Mouse (Mus musculus): ENCODE measurements around the gene Plcd3.

The Plcd3 gene

GRCm38 (mm10) chr11:103101481-103101865, at the start of gene Plcd3, which contains the start of gene Acbd4:
Gene Plcd3 (minus strand): TSS chr11:103101658.
Gene Acbd4 (plus strand): TSS chr11:103101682.
- peak; percentile 93 to 94 for DNase-seq

DNA sequence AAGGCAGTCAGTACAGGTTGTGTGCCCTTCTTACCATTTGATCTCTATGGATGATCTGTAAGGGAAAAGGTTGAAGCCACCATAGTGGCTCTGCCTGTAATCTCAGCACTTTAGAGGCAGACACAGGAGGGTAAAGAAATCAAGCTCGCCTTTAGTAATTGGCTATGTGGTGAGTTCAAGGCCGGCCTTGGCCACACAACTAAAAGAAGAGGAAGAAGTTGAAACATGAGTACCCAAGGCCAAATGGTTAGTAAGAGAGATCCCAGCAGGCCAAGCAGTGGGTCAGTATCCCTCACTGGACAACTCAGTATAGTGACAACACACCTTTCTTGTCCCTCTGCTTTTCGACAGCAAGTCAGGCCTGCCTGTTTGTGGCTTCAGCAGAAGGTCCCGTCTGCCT, 48.3 kb upstream of the Plcd3 start:
- DNase-seq: no peak

DNA sequence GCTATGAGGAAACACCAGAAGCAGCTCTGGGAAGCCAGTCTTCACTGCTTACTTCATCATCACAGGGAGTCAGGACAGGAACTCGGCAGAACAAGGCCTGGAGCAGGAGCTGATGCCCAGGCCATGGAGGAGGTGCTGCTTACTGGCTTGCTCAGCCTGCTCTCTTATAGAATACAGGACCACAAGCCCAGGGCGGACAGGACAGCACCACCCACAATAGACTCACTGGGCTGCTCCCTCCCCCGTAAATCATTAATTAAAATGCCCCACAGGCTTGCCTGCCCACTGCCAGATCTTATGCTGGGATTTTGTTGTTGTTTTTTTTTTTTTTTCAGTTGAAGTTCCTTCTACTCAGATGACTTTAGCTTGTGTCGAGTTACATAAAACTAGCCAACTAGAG, 46.3 kb upstream of the Plcd3 start:
- DNase-seq: peak; percentile 63 to 87

DNA sequence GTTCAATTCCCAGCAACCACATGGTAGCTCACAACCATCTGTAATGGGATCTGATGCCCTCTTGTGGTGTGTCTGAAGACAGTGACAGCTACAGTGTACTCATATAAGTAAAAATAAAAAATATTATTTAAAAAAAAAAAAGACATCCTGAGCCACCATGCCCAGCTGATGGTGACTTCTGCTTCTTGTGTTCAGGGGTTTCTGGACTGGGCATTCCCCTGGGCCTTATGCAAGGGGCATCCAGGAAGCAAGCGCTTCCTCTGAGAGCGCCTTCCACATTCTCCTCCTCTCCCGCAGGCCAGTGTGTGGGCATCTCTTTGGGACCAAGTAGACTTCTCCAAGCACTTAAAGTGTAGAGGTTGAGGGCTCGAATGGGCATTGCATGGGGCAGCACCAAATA, 44.9 kb upstream of the Plcd3 start:
- DNase-seq: no peak

DNA sequence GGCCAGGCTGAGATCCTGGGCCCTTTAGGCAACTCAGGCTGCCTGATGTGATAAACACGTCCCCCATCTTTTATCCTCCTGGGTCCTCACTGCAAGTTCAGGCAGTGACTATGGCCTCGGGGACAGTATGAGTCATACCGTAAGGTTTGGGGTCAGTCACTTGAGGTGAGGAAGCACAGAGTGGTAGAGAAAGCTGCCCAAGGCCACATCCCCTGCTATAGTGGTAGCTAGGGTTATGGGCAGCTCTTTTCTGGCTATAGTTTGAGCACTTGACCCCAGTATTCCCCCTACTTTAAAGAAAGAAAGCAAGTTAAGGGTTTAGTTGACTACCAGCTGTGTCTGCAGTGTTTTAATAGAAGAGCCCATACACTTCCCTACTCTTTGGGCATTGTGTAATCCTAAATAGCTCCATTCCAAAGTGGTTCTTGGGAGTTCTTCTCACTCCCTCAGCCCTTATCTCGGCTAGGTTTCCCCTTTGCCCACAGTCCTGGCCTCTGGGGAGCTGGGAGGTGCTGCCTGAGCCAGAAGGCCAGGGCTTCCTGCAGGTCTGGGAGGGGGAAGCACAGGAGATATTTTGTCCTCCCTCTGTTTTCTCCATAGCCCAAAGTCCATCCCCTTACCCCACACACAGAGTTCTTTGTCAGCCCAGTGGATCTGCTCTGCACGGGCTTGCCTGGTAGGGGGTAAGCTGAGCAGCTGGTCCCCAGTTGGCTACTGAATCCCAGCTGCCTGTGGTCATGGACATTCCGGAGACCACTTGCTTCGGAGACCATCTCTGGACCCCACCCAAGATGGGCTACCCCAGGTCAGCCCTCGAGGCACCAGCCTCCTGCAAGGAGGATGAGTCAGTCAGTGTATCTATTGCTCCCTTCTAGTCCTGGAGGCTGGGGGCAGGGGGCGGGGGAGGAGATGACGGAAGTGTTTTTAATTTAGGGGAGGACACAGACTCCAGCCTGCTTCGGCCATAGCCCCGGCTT, 43.1 kb upstream of the Plcd3 start:
- DNase-seq: peak in 1 of 2 experiments; percentile 56

- peak; percentile 77 to 90 for DNase-seq
Measured at GRCm38 (mm10) chr11:103142441-103143182, 41.2 kb upstream of the Plcd3 start.

DNA sequence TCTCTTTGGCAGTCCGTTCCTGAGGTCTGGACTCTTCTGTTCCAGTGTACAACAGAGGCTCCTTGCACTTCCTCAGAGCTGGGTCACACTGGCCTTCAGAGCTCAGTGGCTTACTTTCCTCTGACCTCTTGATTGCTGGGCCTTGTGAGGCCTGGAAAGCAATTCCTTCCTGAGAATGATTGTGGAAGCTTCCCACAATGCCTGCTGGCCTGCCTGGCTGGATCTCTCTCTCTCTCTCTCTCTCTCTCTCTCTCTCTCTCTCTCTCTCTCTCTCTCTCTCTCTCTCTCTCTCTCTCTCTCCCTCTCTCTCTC, 40.4 kb upstream of the Plcd3 start:
- peak; percentile 40 to 68 for DNase-seq

- DNase-seq: peak; percentile 78 to 91
Measured at GRCm38 (mm10) chr11:103141101-103141943, 39.9 kb upstream of the Plcd3 start.

DNA sequence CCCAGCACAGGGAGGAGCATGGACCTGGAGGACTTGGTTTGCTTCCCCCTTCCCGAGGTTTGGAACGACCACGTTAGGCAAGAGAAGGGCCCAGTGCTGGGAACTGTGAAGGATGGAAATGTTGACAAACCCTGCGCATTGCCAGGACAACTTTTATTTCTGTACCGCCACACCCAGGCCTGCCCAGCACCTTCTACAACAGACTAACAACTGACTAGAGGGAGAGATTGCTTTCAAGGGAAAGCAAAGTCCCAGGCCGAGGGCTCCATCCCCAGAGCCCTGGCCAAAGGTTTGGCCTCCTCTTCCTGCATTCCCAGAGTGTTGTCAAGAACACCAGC, 39.3 kb upstream of the Plcd3 start:
- DNase-seq: no peak

- DNase-seq: peak in 1 of 2 experiments; percentile 34
Measured at GRCm38 (mm10) chr11:103139951-103140762, 38.7 kb upstream of the Plcd3 start.

GRCm38 (mm10) chr11:103136039-103136577, 34.6 kb upstream of the Plcd3 start:
- no peak for DNase-seq

GRCm38 (mm10) chr11:103134221-103134620, 32.8 kb upstream of the Plcd3 start:
- DNase-seq: no peak

- peak in 1 of 2 experiments; percentile 36 for DNase-seq
Measured at GRCm38 (mm10) chr11:103133456-103134185, 32.2 kb upstream of the Plcd3 start.

DNA sequence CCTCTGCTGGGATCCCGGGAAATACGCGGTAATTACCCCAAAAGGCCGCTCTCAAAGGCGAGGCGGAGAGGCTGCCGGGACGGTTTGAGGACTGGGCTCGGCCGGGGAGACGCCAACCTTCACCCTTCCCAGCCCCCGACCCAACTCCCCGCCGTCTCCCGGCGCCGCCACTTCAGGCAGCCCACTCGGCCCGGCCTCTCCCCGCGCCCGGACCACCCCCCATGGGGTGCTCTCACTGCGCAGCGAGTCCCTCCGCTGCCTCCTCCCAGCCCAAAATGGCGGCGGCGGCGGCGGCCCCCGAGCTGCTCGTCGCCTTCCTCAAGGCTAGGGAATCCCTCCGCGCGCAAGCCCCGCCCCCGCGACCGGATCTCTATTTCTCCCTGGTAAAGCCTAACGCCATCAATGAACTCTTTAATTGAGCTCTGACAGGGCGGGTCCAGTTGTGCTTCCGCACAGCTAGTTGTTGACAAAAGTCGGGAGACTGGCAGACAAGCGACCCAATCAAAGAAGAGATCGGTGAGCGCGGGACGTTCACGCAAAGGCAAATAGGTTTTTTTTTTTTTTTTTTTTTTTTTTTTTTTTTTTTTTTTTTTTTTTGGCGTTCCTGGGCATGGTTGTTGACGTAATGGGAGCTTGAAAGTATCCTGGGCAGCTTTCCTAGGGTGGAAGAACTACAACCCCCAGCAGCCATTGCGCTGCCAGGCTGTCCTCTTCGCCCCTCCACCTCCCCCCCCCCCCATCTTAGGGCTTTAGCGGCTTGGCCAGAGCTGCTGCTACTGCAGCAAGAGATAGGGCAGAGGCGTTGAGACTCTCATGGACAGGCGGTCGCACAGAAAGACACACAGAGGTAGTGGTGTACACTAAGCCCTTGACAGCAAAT, 31.4 kb upstream of the Plcd3 start:
- peak; percentile 100 for DNase-seq

GRCm38 (mm10) chr11:103131701-103132575, 30.5 kb upstream of the Plcd3 start, which contains the start of gene Hexim2:
Gene Hexim2 (plus strand): TSS chr11:103132429.
- peak; percentile 65 to 85 for DNase-seq

DNA sequence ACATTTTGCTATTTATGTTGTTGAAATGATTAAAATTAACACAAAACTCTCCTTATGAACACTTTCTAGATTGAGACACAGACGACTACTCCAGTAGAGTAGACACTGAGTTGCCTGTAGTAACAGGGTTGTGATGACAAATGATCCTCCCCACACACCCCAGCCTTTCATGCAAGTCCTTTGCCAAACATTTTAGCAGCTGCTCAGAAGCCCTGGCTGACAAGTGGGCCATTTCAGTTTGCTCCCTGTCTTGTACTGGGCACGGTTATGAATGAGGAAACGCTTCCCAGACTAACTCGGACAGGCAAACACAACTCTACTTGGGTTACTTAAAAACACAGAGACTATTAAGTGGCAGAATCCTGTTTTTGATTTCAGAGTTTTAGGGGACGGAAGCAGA, 18.9 kb upstream of the Plcd3 start:
- no peak for DNase-seq

- no peak for DNase-seq
Measured at GRCm38 (mm10) chr11:103119609-103120008, 18.2 kb upstream of the Plcd3 start.

GRCm38 (mm10) chr11:103118866-103119265, 17.4 kb upstream of the Plcd3 start:
- DNase-seq: no peak

- DNase-seq: peak; percentile 53 to 75
Measured at GRCm38 (mm10) chr11:103117591-103118009, 16.1 kb upstream of the Plcd3 start.
